Mouse (Mus musculus) cerebellum, postnatal 10 days (tissue): ENCODE results near the gene Sh2d6.

Experiments used
- DNase-seq, 2 experiments: peaks; one replicate each; pipeline ENCODE4 v3.0.0; 2021; ENCODE audit warnings: mixed read lengths in 2 of 2

Gene Sh2d6

GRCm38 (mm10) chr6:72521607-72522006, at the start of gene Sh2d6:
TSS of gene Sh2d6 (minus strand) at chr6:72521707.
- no peak for DNase-seq

GRCm38 (mm10) chr6:72570644-72571397, 49.3 kb upstream of the Sh2d6 start:
- DNase-seq: no peak

GRCm38 (mm10) chr6:72568736-72569135, 47.2 kb upstream of the Sh2d6 start:
- DNase-seq: no peak

GRCm38 (mm10) chr6:72567508-72567907, 46.0 kb upstream of the Sh2d6 start:
- DNase-seq: peak in 1 of 2 experiments; percentile 24

GRCm38 (mm10) chr6:72566044-72566443, 44.5 kb upstream of the Sh2d6 start:
- peak; percentile 94 to 96 for DNase-seq

- no peak for DNase-seq
Measured at GRCm38 (mm10) chr6:72565506-72565905, 44.0 kb upstream of the Sh2d6 start.

GRCm38 (mm10) chr6:72562894-72563293, 41.4 kb upstream of the Sh2d6 start:
- peak; percentile 29 to 43 for DNase-seq

- no peak for DNase-seq
Measured at GRCm38 (mm10) chr6:72562486-72562885, 41.0 kb upstream of the Sh2d6 start.

- no peak for DNase-seq
Measured at GRCm38 (mm10) chr6:72560801-72561200, 39.3 kb upstream of the Sh2d6 start.

GRCm38 (mm10) chr6:72553079-72553412, 31.5 kb upstream of the Sh2d6 start:
- DNase-seq: no peak

- peak; percentile 58 to 73 for DNase-seq
Measured at GRCm38 (mm10) chr6:72552171-72553078, 30.9 kb upstream of the Sh2d6 start.

GRCm38 (mm10) chr6:72550503-72551100, 29.1 kb upstream of the Sh2d6 start:
- DNase-seq: no peak

GRCm38 (mm10) chr6:72550025-72550424, 28.5 kb upstream of the Sh2d6 start:
- DNase-seq: no peak

- DNase-seq: no peak
Measured at GRCm38 (mm10) chr6:72549041-72549580, 27.6 kb upstream of the Sh2d6 start.

- DNase-seq: no peak
Measured at GRCm38 (mm10) chr6:72547862-72548261, 26.4 kb upstream of the Sh2d6 start.

- no peak for DNase-seq
Measured at GRCm38 (mm10) chr6:72547121-72547520, 25.6 kb upstream of the Sh2d6 start.

GRCm38 (mm10) chr6:72545377-72545776, 23.9 kb upstream of the Sh2d6 start:
- no peak for DNase-seq

- no peak for DNase-seq
Measured at GRCm38 (mm10) chr6:72544283-72544987, 22.9 kb upstream of the Sh2d6 start, which contains the start of gene Capg. TSS of gene Capg (plus strand) at chr6:72544391.

- no peak for DNase-seq
Measured at GRCm38 (mm10) chr6:72543265-72543850, 21.9 kb upstream of the Sh2d6 start.

GRCm38 (mm10) chr6:72538562-72539031, 17.1 kb upstream of the Sh2d6 start:
- peak; percentile 90 to 93 for DNase-seq

GRCm38 (mm10) chr6:72537998-72538500, 16.5 kb upstream of the Sh2d6 start:
- no peak for DNase-seq

- peak; percentile 87 to 91 for DNase-seq
Measured at GRCm38 (mm10) chr6:72535165-72535564, 13.7 kb upstream of the Sh2d6 start.
